Mouse (Mus musculus) large intestine, adult 2 months (tissue): ENCODE measurements at regions not wholly inside any gene's neighbourhood (a gene's known extent, or its start where the extent isn't known, plus 50 kb on each side); places are given as distances from the start of the nearest gene placed in this dataset.

Source experiments
- DNase-seq: peaks from one replicate; pipeline ENCODE4 v3.0.0-alpha.2; 2012; ENCODE audit warnings: low read depth, low spot score
- WGBS: fragments of 180-500 bp; shearing (Covaris S2); methylation state at CpG from one replicate; pipeline ENCODE4 v1.1.7; 2018; 5-methylcytosine and 5-hydroxymethylcytosine counted together

DNA sequence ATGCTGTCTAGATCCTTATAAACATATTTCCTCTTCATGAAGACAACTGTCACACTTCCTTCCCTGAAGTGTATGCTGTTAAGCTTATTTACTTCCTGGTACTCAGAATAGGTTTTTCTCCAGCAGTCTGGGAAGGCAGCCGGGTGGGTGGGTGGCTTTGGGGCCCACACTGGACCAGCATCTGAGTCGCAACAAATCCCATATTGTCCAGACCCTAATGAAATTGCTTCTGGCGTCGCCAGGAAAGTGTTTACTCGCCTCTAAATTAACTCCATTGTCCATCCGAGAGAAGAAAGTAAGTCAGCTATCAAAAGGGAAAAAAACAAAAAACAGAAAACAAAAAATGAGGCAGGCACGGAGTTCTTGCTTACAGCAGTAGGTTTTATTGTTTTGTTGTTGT lies 164.9 kb upstream of the Lef1 start:
- no peak for DNase-seq

DNA sequence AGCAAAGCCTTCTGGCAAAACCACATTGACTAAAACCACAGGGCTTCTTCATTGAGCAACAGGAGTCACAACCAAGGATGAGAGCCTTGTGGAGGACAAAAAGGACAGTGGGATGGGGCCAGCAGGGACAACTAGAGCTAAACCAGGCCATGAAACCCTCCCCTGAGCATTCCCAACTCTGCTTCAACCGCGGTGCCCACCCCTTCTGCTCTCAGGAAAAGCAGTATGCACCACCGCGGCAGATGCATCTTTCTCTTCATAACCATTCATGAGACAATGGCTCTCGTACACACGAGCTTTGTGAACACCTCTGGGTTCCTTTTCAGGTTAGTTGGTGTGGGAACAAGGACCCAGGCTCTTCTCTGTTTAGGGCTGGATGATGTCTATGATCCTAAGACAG lies 166.0 kb upstream of the Lef1 start:
- no peak for DNase-seq

More for the DNA sequence above, 164.9 kb upstream of the Lef1 start:
- WGBS: 26% methylated on average over 7 of the region's 7 CpGs

DNA sequence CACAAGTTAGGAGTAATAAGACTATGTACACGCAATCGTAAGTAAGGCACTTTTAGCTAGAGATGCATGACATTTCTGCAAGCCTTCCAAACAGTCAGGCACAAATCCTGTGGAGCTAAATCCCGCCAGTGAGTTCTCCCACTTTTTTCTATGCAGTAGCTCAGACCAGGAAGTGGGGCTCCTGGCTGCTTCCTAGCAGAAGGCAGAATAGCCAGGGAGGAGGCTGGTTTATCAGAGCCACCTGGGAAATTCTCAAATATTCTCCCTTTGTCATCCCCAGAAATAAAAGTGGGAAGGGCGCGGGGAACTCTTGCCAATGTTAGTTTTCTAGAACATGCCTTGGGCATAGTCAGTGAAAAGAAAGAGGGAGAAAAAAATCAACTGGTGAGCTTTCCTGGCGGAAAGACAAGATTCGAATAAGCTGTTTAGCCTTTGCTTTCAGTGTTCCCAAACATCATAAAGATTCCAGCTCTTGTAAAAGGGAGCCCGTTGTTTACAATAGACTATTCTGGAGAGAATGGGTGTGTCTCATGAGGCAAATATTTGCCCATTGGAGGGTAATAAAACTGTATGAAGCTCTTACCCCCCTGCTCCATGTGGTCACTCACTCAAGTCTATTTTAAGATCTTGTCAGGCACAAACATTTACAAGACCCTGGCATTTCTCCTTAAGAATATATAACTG lies 167.2 kb upstream of the Lef1 start:
- DNase-seq: peak; percentile 79
- WGBS: 10% methylated on average over 8 of the region's 8 CpGs

More for the DNA sequence above, 166.0 kb upstream of the Lef1 start:
- 94% methylated on average over 6 of the region's 6 CpGs for WGBS

DNA sequence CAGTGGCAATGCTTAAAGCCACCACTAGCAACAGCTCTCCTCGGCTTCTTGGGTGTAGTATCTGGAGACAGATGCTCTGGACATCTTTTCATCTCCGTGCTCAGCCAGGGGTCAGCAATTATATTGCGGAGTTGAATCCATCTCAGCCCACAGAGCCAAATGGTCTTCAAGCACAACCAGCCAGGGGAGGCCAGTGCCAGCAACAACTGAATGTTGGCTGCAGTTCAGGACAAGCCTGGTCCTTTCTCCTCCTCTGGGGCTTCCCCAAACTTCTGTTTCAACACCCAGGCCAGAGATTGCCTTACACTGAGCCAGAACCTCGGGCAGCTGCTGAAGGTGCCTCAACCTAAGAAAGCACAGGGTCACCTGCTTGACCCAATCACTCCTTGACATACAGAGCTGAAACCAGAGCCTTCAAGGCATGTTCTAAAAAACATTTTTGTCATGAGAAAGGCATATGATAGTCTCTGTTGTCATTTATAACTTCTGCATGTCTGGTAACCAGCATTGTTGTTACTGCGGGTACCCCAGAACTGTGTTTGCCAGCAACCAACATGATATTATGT lies 169.9 kb upstream of the Lef1 start:
- no peak for DNase-seq
- WGBS: 70% methylated on average over 5 of the region's 5 CpGs

DNA sequence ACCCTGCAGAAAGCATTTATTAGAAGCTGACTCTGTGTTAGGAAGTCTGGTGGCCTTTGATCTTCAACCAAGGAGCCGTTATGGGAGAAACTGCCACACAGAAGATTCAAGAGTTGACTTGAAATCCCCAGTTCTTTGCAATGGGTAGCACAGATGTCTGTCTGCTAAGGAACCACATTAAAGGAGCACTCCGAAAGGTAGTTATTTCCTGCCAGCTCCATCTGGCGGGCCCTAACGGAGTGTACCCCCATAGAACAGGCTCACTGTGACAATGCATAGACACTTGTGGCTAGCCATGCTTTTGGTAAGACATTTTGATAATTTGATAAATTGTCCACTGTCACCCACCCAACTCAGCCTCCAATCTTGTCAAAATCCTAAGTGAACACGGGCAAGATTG lies 173.3 kb upstream of the Lef1 start:
- DNase-seq: no peak
- WGBS: 78% methylated on average over 5 of the region's 5 CpGs

DNA sequence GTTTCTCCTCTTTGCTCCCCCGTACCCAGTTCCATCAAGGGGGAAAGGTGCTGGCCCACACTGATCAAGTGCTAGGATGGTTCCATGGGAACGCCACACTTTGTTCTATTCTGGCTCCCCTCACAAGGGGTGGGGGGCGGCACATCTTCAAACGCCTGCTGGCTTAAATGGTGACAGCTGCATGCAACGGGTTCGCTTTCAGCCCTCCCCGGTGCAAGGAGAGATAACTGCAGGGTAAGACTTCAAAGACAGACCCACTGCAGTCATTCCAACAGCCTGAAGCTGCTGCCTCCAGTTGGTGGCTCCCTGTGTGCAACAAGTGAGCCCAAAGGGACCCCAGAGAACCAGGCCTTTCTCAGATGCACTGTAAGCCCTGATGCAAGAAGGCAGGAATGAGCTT lies 173.9 kb upstream of the Lef1 start:
- 72% methylated on average over 7 of the region's 7 CpGs for WGBS
- no peak for DNase-seq

DNA sequence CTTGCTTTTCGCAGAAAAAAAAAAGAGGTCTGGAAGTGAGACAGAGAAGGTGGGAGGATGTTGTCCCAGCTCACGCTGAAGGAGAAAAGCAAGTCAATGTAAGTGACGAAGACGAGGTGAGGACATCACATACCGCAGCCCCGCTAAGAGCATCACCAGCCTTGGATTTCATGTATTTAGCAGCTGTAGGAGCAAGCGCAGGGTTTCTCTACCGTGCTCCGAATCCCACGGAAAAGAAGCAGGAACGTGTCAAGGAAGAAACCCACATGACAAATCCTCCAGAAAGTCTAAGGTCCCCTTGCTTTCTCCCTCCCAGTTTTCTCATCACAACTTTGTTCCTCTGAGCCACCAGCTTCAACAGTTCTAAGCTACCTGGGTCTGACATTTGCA lies 174.3 kb upstream of the Lef1 start:
- no peak for DNase-seq
- 82% methylated on average over 11 of the region's 11 CpGs for WGBS

DNA sequence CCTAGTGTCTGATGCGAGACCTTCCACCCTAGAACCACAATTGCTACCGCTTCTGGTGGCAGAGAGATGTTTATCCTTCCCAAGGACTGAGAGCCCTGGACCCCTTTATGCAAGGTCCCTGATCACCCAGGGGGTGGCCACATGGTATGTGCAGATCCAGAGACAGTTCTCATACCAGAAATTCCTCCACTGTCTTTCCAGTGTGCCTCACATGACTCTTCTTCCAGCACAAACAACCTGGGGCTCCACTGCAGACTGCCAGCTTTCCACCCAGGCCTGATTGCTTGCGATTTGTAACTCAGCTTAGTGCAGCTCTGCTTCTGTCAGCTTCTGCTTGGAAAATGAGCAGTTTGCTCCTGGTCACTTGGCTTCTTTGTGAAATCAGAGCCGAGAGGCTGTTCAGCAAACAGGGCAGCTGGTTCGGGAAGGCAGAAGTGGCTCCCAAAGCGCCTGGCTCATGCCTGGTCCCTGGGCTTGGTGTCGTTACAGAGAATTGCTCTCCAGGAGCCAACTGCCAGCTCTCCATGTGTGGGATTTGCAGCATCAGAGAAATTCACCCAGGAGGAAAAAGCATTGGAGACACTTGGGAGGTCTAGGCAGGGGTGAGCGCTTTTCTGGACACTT lies 174.9 kb upstream of the Lef1 start:
- DNase-seq: no peak
- 66% methylated on average over 8 of the region's 8 CpGs for WGBS

DNA sequence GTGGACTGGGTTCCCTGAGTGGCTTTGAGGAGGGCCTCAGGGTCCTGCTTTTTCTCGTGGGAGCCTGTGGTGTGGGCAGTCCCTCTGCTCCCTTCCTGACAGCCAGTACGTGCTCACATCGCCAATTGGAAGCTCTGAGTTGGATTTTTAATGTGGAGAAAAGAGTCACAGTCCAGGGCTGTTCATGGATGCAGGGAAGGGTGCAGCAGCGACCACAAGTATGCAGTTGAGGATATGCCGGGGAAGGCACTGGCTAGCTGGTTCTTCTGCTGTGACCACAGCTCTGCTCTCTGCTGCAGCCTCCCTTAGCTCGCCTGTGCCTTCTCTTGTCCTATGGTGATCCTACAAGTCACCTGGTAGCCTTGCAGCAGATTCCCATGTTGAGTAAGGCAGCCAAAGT lies 177.5 kb upstream of the Lef1 start:
- DNase-seq: no peak
- 67% methylated on average over 6 of the region's 6 CpGs for WGBS

DNA sequence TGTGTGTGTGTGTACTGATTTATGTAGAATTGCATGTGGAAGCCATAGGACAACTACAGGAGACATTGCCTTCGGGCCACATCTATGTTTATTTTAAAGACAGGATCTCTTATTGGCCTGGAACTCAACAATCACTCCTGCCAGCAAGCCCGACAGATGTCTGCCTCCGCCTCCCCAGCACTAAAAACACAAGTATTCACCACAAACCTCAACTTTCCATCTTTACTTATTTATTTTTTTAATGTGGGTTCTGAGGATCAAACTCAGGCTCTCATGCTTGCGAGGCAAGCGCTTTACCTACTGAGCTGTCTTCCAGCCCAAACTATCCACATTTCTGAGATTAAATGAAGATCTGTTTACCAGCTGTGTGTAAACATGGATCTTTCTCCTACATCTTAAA lies 178.0 kb upstream of the Lef1 start:
- no peak for DNase-seq
- WGBS: 74% methylated on average over 5 of the region's 5 CpGs

DNA sequence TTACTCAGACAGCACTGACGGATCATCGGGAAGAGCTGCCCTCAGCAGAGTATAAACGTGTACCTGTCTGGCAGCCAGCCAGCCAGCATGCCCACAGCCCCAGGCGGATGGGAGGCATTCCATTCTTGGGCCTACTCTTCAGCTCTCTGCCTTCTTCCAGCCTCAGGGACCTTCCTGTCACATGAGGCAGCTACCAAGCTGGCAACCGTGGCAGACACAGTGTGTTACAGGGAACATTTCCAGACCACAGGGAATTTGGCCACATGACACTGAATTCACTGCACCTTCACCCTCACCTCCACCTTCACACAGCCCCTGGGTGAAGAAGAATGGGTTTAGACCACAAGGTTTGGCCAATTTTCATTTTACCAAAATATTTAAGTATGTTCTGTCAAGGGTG lies 185.3 kb upstream of the Lef1 start:
- no peak for DNase-seq
- 38% methylated on average over 5 of the region's 5 CpGs for WGBS

DNA sequence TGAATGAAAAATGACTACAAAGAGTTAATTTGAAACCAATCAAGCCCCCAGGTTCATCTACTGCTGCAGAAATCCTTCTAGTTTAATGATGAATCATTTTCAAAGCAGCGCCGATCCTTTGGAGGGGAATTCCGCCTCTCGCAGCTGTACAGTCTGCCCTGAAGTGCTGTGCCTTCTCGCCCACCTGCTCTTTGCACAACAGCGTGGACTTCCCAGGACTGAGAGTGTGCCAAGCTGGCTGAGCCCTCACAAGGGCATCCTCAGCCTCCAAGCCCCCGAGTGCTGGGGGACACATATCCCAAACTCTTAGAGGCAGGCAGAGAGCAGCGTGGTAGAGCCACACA lies 186.7 kb upstream of the Lef1 start:
- WGBS: 42% methylated on average over 8 of the region's 8 CpGs
- no peak for DNase-seq

DNA sequence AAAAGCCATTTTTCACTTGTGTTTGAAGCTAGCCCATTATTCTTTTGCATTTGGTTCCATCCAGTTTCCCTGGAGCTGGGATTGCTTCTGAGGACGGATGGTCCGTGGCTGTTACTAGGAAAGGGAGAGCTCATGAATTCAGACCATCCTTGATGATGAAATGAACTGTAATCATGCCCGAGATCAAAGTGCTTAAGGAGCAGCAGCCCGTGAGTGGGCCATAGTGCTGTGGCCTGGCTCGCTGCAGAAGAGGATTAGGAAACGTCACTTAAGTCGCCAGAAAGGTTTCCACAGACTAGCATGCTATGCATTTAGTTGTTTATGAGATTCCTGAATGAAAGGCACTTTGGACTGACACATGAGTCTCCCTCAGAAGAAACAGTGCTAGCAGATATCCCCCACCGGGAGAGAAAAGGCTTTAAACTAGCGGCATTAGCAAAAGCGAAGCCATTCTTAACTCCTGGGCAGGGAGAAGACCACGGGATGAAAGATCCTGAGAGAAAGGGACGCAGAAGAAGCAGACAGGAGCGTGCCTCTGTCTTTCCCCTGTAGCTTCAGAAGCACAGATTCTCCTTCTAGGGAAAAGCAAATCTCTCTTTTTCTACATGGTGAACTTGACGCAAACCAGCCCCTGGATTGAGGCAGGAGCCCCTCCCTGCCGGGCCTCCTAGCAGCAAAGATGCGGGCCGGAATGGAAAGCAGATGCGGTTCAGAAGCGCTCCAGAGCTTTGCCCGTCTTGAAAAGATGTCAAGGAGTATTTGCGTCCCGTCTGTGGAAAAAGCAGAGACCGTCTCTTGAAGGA lies 187.3 kb upstream of the Lef1 start:
- WGBS: 52% methylated on average over 23 of the region's 23 CpGs
- no peak for DNase-seq

DNA sequence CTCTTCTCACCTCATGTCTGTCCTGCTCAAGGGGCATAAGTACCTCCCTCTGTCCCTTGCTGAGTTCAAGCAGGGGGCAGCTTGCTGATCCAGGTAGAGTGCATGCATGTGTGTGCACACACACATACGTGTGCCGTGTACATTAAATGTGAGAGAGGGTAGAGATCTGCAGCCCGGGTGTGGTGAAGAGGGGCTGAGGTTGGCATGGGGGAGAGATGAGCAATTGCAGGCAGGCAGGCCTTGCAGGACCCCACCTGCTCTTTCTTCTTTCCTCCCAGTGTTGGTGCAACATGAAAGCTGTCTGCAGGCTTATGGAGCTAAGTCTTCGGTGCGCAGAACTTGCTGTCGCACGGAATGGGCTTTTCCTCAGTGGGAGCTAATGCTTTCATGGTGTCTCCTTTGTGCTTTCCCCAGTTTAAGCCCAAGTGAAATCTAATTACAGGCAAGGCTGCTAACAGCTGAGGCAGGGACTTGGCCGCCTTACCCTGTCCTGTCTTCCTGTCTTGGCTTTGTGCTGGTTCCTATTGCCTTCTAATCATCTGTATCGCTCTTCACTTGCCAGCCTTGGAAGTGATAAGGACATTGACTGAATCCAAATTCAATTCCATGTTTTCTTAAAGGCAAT lies 188.5 kb upstream of the Lef1 start:
- 94% methylated on average over 9 of the region's 9 CpGs for WGBS
- DNase-seq: no peak

DNA sequence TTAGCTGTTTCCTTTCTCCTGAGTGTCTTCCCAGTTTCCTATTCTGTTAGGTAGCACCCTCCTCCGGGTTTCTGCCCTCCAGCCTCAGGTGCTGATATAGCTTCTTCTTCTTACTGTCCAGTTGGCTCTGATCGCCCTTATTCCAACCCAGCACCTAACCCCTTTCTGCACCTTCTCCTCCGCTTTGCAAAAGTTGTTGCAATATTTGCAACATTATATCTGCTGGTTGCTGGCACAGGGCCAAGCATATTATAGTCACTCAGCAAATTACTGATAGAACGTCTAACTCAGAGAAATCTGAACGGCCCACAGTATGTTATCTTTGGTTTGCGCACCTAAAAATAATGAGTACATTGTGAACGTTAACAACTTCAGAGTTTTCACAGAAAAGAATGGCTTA lies 183.6 kb upstream of the Rpl34 start:
- DNase-seq: no peak
- WGBS: 43% methylated on average over 7 of the region's 7 CpGs

DNA sequence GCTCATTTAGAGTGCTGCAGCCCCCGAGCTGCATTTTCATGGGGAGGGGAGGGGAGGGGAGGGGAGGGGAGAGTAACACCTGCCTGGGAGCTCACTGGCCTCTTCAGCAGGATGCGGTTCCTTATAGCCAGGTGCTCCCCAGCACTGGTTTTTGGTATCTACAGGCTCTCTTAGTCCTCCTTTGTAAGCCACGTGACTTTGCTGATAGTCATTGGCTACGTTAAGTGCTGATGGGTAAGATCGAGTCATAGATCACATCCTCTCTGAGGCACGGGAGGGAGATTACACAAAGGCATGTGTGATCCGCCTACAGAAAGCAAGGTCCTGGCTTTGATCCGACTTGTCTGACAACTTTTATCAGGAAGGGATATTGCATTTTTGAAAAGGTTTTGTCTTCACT lies 174.9 kb upstream of the Rpl34 start:
- DNase-seq: no peak
- whole genome bisulfite sequencing: 16% methylated on average over 8 of the region's 8 CpGs

DNA sequence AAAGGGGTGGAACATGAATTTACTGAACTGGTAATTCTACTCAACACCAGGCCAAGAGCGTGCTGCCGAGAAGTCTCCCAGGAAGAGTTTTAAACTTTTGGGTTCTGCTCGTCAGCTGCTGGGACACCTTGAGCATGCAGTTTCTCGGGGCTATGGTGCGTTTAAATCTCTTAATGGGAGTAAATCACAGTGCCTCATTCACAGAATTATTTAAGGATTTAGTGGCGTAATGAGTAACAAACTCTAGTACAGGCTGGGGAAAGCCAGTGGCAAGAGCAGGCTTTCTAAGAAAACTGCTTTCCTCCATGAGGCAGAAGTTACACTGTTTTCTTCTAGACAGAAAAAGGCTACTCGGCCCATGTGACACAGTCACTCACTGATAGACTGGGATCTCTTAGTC lies 173.1 kb upstream of the Rpl34 start:
- no peak for DNase-seq
- 91% methylated on average over 7 of the region's 7 CpGs for WGBS

DNA sequence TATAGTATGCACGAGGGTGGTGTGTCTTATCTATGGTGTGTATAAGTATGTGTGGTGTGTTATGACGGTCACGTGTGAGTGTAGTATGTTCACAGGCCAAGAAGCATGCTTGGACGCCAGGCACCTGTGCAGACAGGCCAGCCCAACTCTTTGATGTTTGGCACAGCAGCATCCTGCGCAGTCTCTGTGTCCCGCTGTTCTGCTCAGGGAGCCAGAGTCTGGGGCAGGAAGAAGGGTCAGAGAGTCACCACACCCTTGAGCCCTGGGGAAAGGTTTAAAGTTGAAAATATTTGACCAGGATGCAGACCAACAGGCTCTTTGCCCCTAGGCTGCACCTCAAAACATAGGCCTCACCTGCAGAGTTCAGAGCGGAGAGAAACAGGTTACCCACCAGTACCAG lies 172.2 kb upstream of the Rpl34 start:
- 83% methylated on average over 7 of the region's 7 CpGs for WGBS
- no peak for DNase-seq

DNA sequence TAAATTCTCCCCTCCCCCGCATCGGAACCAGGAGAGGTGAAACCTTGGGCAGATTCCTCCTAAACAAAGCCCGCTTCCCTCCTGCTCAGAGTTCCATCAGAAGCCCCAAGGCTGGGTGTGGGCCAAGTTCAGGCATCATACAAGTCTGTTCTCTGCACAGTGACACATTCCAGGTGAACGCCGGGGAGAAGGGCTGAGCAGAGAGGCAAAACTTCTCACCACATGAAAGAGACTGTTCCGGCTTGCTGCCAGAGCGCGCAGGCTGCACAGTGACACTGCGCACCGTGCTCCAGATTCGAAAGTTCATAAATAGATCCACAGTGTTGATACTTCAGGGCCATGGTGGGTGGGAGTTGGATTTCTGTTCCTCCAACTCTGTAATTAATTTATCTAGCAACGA lies 171.1 kb upstream of the Rpl34 start:
- WGBS: 83% methylated on average over 12 of the region's 12 CpGs
- DNase-seq: no peak

DNA sequence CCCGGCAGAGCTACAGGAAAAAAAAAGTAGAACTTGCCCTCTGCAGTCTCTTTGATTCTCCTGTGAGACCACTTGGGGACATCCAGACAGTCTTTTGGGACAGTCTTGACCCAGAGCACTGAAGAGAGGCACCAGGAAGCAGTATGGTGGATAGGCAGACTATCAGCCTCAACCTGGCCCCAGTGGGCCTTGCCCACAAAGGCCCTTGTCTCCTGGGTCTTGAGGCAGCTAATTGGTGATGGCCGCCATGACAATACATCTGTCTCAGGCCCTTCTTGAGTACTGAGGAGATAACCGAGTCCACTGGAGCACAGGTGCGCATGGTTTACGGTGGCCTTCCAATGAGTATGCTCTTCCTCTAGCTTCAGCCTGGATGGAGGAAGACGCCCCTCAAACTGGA lies 170.6 kb upstream of the Rpl34 start:
- WGBS: 94% methylated on average over 6 of the region's 6 CpGs
- DNase-seq: no peak
